Mouse (Mus musculus) hindbrain, embryonic 16.5 days (tissue): ENCODE measurements around the gene Sbno1. TPM values are rescaled to one million over a fixed set of nuclear protein-coding genes. Genes with fewer than 3 reads are reported as not detected.

ENCODE experiments used
- ATAC-seq: fragments of 200-750 bp; cut with Nextera tagmentation; 2 replicates; pipeline ENCODE4 v1.8.0; 2017; ENCODE audit warnings: moderate TSS enrichment, moderate library complexity
- H3K27ac ChIP-seq: fragments of 300-500 bp; sonication (generic); 2 replicates; pipeline ENCODE4 v1.5.1; 2014; ENCODE audit warnings: low read depth, mild to moderate bottlenecking, control low read depth, low read length, moderate library complexity
- H3K27me3 ChIP-seq: fragments of 300-500 bp; sonication (generic); replicated peaks from 2 replicates; pipeline ENCODE4 v1.6.1; 2014; ENCODE audit warnings: low read length; ENCODE audit not compliant: control insufficient read depth, insufficient read depth
- H3K36me3 ChIP-seq: fragments of 300-500 bp; sonication (generic); 2 replicates; pipeline ENCODE4 v1.6.1; 2014; ENCODE audit warnings: mild to moderate bottlenecking, low read length, moderate library complexity, mixed read lengths; ENCODE audit not compliant: control insufficient read depth, insufficient read depth
- H3K4me1 ChIP-seq: fragments of 300-500 bp; sonication (generic); 2 replicates; pipeline ENCODE4 v1.6.1; 2014; ENCODE audit warnings: low read depth, low read length; ENCODE audit not compliant: control insufficient read depth, insufficient read depth
- H3K4me2 ChIP-seq: fragments of 300-500 bp; sonication (generic); 2 replicates; pipeline ENCODE4 v1.6.1; 2014; ENCODE audit warnings: mild to moderate bottlenecking, low read length, control low read depth, moderate library complexity
- H3K4me3 ChIP-seq: fragments of 300-500 bp; sonication (generic); 2 replicates; pipeline ENCODE4 v1.5.1; 2014; ENCODE audit warnings: mild to moderate bottlenecking, low read length, control low read depth, moderate library complexity
- H3K9ac ChIP-seq: fragments of 300-500 bp; sonication (generic); 2 replicates; pipeline ENCODE4 v1.6.1; 2014; ENCODE audit warnings: low read depth, mild to moderate bottlenecking, control low read depth, low read length, moderate library complexity
- H3K9me3 ChIP-seq: fragments of 300-500 bp; sonication (generic); 2 replicates; pipeline ENCODE4 v1.6.1; 2014; ENCODE audit warnings: mild to moderate bottlenecking, low read length, moderate library complexity; ENCODE audit not compliant: control insufficient read depth
- WGBS: fragments of 180-500 bp; shearing (Covaris S2); extraction: QIAGEN DNeasy Blood & Tissue Kit; methylation state at CpG from one replicate; pipeline ENCODE4 v1.1.7; 2014; 5-methylcytosine and 5-hydroxymethylcytosine counted together
- microRNA-seq: library from miRNA; unstranded; fragments of <30 nt; microRNA quantifications from one replicate; pipeline ENCODE4, GENCODE M21; 2017
- polyA plus RNA-seq: library from polyadenylated mRNA; unstranded; fragments of >200 nt; fragmentation: Nextera tagmentation; extraction: Ambion mirVana; gene quantifications from 2 replicates; pipeline ENCODE4 v1.2.1, GENCODE M21; 2015

Gene Sbno1
- polyA plus RNA-seq, 1 experiment from 2014 or later = 83.6 TPM

- Histone ChIP-seq H3K9me3 (no peaks in the 10 kb centered on the region), H3K4me3 (no peak overlapping the region), H3K27me3 (no peaks in the 10 kb centered on the region), H3K9ac (no peak overlapping the region), H3K4me2 (no peak overlapping the region), H3K4me1 (peaks cover 17% of the 10 kb centered on the region; the same call in 1 of the 2 replicates), H3K36me3 (no peaks in the 10 kb centered on the region), H3K27ac (no peak overlapping the region)
- 78% methylated on average over 9 of the region's 9 CpGs for WGBS
- ATAC-seq = no peak
Measured at GRCm38 (mm10) chr5:124337103-124337502, 88.7 kb downstream of the Sbno1 start.

- WGBS = 11% methylated on average over 6 of the region's 6 CpGs
- Histone ChIP-seq H3K4me3 (no peak overlapping the region), H3K27ac (peak overlapping the region; percentile 77), H3K4me1 (peaks cover 16% of the 10 kb centered on the region; the same call in 1 of the 2 replicates), H3K27me3 (no peaks in the 10 kb centered on the region), H3K9me3 (no peaks in the 10 kb centered on the region), H3K36me3 (no peaks in the 10 kb centered on the region), H3K9ac (0 out of 2 replicates have a peak overlapping the region, but pooled peaks have one; percentile 25), H3K4me2 (no peak overlapping the region)
- peak; percentile 90 for ATAC-seq
Measured at GRCm38 (mm10) chr5:124334392-124334791, 91.4 kb downstream of the Sbno1 start.

GRCm38 (mm10) chr5:124330086-124330485 lies 95.7 kb downstream of the Sbno1 start:
- no peaks in the 10 kb centered on the region for H3K27me3 ChIP-seq
- H3K9me3 ChIP-seq = no peaks in the 10 kb centered on the region
- H3K4me3 ChIP-seq = no peak overlapping the region
- no peak overlapping the region for H3K9ac ChIP-seq
- H3K36me3 ChIP-seq = no peaks in the 10 kb centered on the region
- 92% methylated on average over 6 of the region's 6 CpGs for WGBS
- ATAC-seq = no peak
- H3K4me2 ChIP-seq = no peak overlapping the region
- H3K4me1 ChIP-seq = peaks cover 27% of the 10 kb centered on the region
- no peak overlapping the region for H3K27ac ChIP-seq

GRCm38 (mm10) chr5:124327510-124328364 lies 98.1 kb downstream of the Sbno1 start, which contains the start of the genes Mphosph9 and 2810006K23Rik:
Gene Mphosph9 (minus strand): TSS chr5:124327972.
Gene 2810006K23Rik (plus strand): TSS chr5:124328089.
- peak within 1 kb of the TSS; percentile 98 for H3K27ac ChIP-seq
- peak; percentile 98 for ATAC-seq
- H3K27me3 ChIP-seq = no peaks in the 10 kb centered on the region
- H3K9me3 ChIP-seq = no peaks in the 10 kb centered on the region
- peaks cover 16% of the 10 kb centered on the region for H3K4me1 ChIP-seq
- H3K4me3 ChIP-seq = peak within 1 kb of the TSS; percentile 74
- H3K9ac ChIP-seq = peak within 1 kb of the TSS; percentile 85
- peak within 1 kb of the TSS; percentile 91 for H3K4me2 ChIP-seq
- peaks cover 3% of the 10 kb centered on the region; the same call in 1 of the 2 replicates for H3K36me3 ChIP-seq
- under 1% methylated on average over 72 of the region's 72 CpGs for WGBS

- Histone ChIP-seq H3K9me3 (no peaks in the 10 kb centered on the region), H3K4me2 (peak overlapping the region; percentile 76), H3K4me1 (peaks cover 16% of the 10 kb centered on the region), H3K27ac (peak overlapping the region; percentile 98), H3K4me3 (peak overlapping the region; percentile 74), H3K27me3 (no peaks in the 10 kb centered on the region), H3K9ac (peak overlapping the region; percentile 85), H3K36me3 (peaks cover 3% of the 10 kb centered on the region; the same call in 1 of the 2 replicates)
- no peak for ATAC-seq
- 2% methylated on average over 8 of the region's 8 CpGs for WGBS
Measured at GRCm38 (mm10) chr5:124326829-124327228, 99.0 kb downstream of the Sbno1 start.

Small RNA genes within 50 kb of the gene (microRNA-seq; reads per million reads assigned to microRNA genes)
- gene Gm27486 = not detected

Other genes with a start within 250 kb of the Sbno1 start
- gene Pitpnm2, start 176.2 kb downstream of the Sbno1 start, polyA plus RNA-seq = 8.4 and 9.8 TPM in 2 replicates
- 9.1 and 9.9 TPM in 2 replicates for gene Mphosph9, start 98.0 kb downstream of the Sbno1 start, polyA plus RNA-seq
- gene 2810006K23Rik, start 97.9 kb downstream of the Sbno1 start, polyA plus RNA-seq = 13.3 and 14.2 TPM in 2 replicates
- 48.7 and 51.1 TPM in 2 replicates for gene Cdk2ap1, start 62.9 kb downstream of the Sbno1 start, polyA plus RNA-seq
- gene Kmt5a, start 13.9 kb upstream of the Sbno1 start, polyA plus RNA-seq = 12.0 and 14.6 TPM in 2 replicates
- gene Rilpl2, start 52.4 kb upstream of the Sbno1 start, polyA plus RNA-seq = 28.5 and 31.8 TPM in 2 replicates
- gene Snrnp35, start 57.1 kb upstream of the Sbno1 start, polyA plus RNA-seq = 19.6 and 21.9 TPM in 2 replicates
- gene Rilpl1, start 105.4 kb upstream of the Sbno1 start, polyA plus RNA-seq = 13.9 and 14.5 TPM in 2 replicates
- 342 and 347 TPM in 2 replicates for gene Tmed2, start 114.7 kb upstream of the Sbno1 start, polyA plus RNA-seq
- 25.1 TPM in 2 replicates for gene Ddx55, start 126.9 kb upstream of the Sbno1 start, polyA plus RNA-seq
- gene Eif2b1, start 153.1 kb upstream of the Sbno1 start, polyA plus RNA-seq = 64.1 and 66.3 TPM in 2 replicates
- gene Gtf2h3, start 153.1 kb upstream of the Sbno1 start, polyA plus RNA-seq = 36.3 and 40.2 TPM in 2 replicates
- gene Atp6v0a2, start 202.6 kb upstream of the Sbno1 start, polyA plus RNA-seq = 32.0 and 35.1 TPM in 2 replicates